Mouse (Mus musculus): ENCODE measurements around the gene Cdr2l.
"Not testable (repeated sequence)": the region's sequence is repeated elsewhere in the genome, so short reads cannot be mapped to it uniquely, and the experiment has no call there.

Gene Cdr2l

GRCm38 (mm10) chr11:115371354-115371753 lies 10.4 kb upstream of the Cdr2l start:
- no peak for DNase-seq (ENCODE audit: low spot score)

GRCm38 (mm10) chr11:115372015-115372414 lies 9.7 kb upstream of the Cdr2l start:
- DNase-seq (ENCODE audit: low spot score): no peak

GRCm38 (mm10) chr11:115372737-115373136 lies 9.0 kb upstream of the Cdr2l start:
- DNase-seq (ENCODE audit: low spot score): no peak

GRCm38 (mm10) chr11:115373805-115374694 lies 7.7 kb upstream of the Cdr2l start:
- peak; percentile 69 for DNase-seq (ENCODE audit: low spot score)

GRCm38 (mm10) chr11:115374695-115375425 lies 6.9 kb upstream of the Cdr2l start:
- no peak for DNase-seq (ENCODE audit: low spot score)

- no peak for DNase-seq (ENCODE audit: low spot score)
Measured at GRCm38 (mm10) chr11:115376722-115377121, 5.0 kb upstream of the Cdr2l start.

- no peak for DNase-seq (ENCODE audit: low spot score)
Measured at GRCm38 (mm10) chr11:115377254-115377653, 4.5 kb upstream of the Cdr2l start.

- no peak for DNase-seq (ENCODE audit: low spot score)
Measured at GRCm38 (mm10) chr11:115377854-115378253, 3.9 kb upstream of the Cdr2l start.

GRCm38 (mm10) chr11:115381276-115381675 lies 440 bp upstream of the Cdr2l start:
- no peak for DNase-seq (ENCODE audit: low spot score)

- DNase-seq (ENCODE audit: low spot score): no peak
Measured at GRCm38 (mm10) chr11:115382891-115383290, 1.2 kb downstream of the Cdr2l start.

- no peak for DNase-seq (ENCODE audit: low spot score)
Measured at GRCm38 (mm10) chr11:115383701-115384474, 2.2 kb downstream of the Cdr2l start.

GRCm38 (mm10) chr11:115384587-115384986 lies 2.9 kb downstream of the Cdr2l start:
- DNase-seq (ENCODE audit: low spot score): no peak

- not testable (repeated sequence) for DNase-seq (ENCODE audit: low spot score)
Measured at GRCm38 (mm10) chr11:115386859-115387258, 5.1 kb downstream of the Cdr2l start.

- no peak for DNase-seq (ENCODE audit: low spot score)
Measured at GRCm38 (mm10) chr11:115391358-115391757, 9.6 kb downstream of the Cdr2l start.

GRCm38 (mm10) chr11:115393721-115394325 lies 12.1 kb downstream of the Cdr2l start:
- DNase-seq (ENCODE audit: low spot score): no peak

- peak; percentile 41 for DNase-seq (ENCODE audit: low spot score)
Measured at GRCm38 (mm10) chr11:115398085-115398484, 16.4 kb downstream of the Cdr2l start.

- DNase-seq (ENCODE audit: low spot score): no peak
Measured at GRCm38 (mm10) chr11:115400126-115400525, 18.4 kb downstream of the Cdr2l start.

GRCm38 (mm10) chr11:115400630-115401391 lies 19.1 kb downstream of the Cdr2l start:
- DNase-seq (ENCODE audit: low spot score): no peak

- peak; percentile 84 for DNase-seq (ENCODE audit: low spot score)
Measured at GRCm38 (mm10) chr11:115403338-115404124, 21.8 kb downstream of the Cdr2l start, which contains the start of gene Mrpl58. Gene Mrpl58, plus strand, starts transcription at chr11:115403752.

- no peak for DNase-seq (ENCODE audit: low spot score)
Measured at GRCm38 (mm10) chr11:115405723-115406122, 24.0 kb downstream of the Cdr2l start.

All from urinary bladder, postnatal 14 days (tissue).